Mouse (Mus musculus) G1E (cell line): ENCODE data around the gene Lama1. TPM values are rescaled to one million over a fixed set of nuclear protein-coding genes. Genes with fewer than 3 reads are reported as not detected.

Source experiments
- ATAC-seq: 2 replicates; pipeline ENCODE4 v1.8.0; 2016; ENCODE audit warnings: mild to moderate bottlenecking; ENCODE audit not compliant: insufficient number of reproducible peaks, poor library complexity, low FRiP score, severe bottlenecking; ENCODE audit errors: extremely low read depth
- DNase-seq: peaks from one replicate; pipeline ENCODE4 v3.0.0; 2012; ENCODE audit warnings: low spot score
- H3K27me3 ChIP-seq: 2 replicates; pipeline ENCODE4 v1.6.1; 2012; ENCODE audit warnings: mild to moderate bottlenecking, low read length, inconsistent platforms; ENCODE audit not compliant: insufficient read depth
- H3K36me3 ChIP-seq: replicated peaks from 2 replicates; pipeline ENCODE3; 2012; ENCODE audit warnings: mild to moderate bottlenecking, inconsistent platforms
- H3K4me1 ChIP-seq: 2 replicates; pipeline ENCODE4 v1.6.1; 2012; ENCODE audit warnings: low read depth, low read length, inconsistent platforms, mixed read lengths; ENCODE audit not compliant: insufficient read depth
- H3K4me3 ChIP-seq: 2 replicates; pipeline ENCODE4 v1.5.1; 2012; ENCODE audit warnings: low read depth, mild to moderate bottlenecking, inconsistent platforms, low read length, moderate library complexity, mixed read lengths
- H3K9me3 ChIP-seq: replicated peaks from 2 replicates; pipeline ENCODE4 v1.6.1; 2012; ENCODE audit warnings: inconsistent platforms
- CTCF ChIP-seq: IDR thresholded peaks from 2 replicates; pipeline ENCODE4 v1.5.1; 2012; ENCODE audit warnings: low read depth, low read length, inconsistent platforms, mixed read lengths
- GATA1 ChIP-seq: IDR thresholded peaks from 2 replicates; pipeline ENCODE4 v1.6.1; 2012; ENCODE audit warnings: borderline replicate concordance, low read length, inconsistent platforms, mixed read lengths
- GATA2 ChIP-seq: IDR thresholded peaks from 2 replicates; pipeline ENCODE4 v1.6.1; 2012; ENCODE audit warnings: low read depth, low read length, inconsistent platforms, borderline replicate concordance
- POLR2AphosphoS5 ChIP-seq: IDR thresholded peaks from 2 replicates; pipeline ENCODE4 v1.6.1; 2012; ENCODE audit warnings: low read depth, low read length, inconsistent platforms; ENCODE audit not compliant: insufficient replicate concordance
- TAL1 ChIP-seq: conservative IDR thresholded peaks from 2 replicates; pipeline ENCODE4 v1.6.1; 2012; ENCODE audit warnings: low read depth, low read length, inconsistent platforms, mixed read lengths
- polyA plus RNA-seq: library from polyadenylated mRNA; stranded (reverse); fragments of >175 nt; gene quantifications from 2 replicates; pipeline ENCODE4 v1.2.3, GENCODE M21; 2012
- total RNA-seq, 2 experiments: library from RNA; stranded (forward) in 1 of 2; stranded (reverse) in 1 of 2; fragments of 200-1000 nt in 1 of 2; fragments of >200 nt in 1 of 2; fragmentation: Nextera tagmentation in 1 of 2; gene quantifications; 2 replicates each; pipeline ENCODE4 v1.2.3; 2014 to 2017

The Lama1 gene
- total and polyA plus RNA-seq, 3 experiments: 0.05 TPM; not detected in 2

- Histone ChIP-seq H3K9me3 (peaks cover 41% of the 10 kb centered on the region), H3K36me3 (no peaks in the 10 kb centered on the region), H3K4me3 (no peak overlapping the region), H3K27me3 (no peaks in the 10 kb centered on the region), H3K4me1 (no peaks in the 10 kb centered on the region)
- ATAC-seq: no peak
- no peak for TF ChIP-seq CTCF
- TF ChIP-seq POLR2AphosphoS5: no peak
- TF ChIP-seq TAL1: no peak
- TF ChIP-seq GATA2: no peak
- no peak for TF ChIP-seq GATA1
- DNase-seq: no peak
These were observed 11.9 kb upstream of the Lama1 start for GRCm38 (mm10) chr17:67685022-67685743.

GRCm38 (mm10) chr17:67687505-67687904, 9.6 kb upstream of the Lama1 start:
- Histone ChIP-seq H3K36me3 (no peaks in the 10 kb centered on the region), H3K4me1 (no peaks in the 10 kb centered on the region), H3K4me3 (no peak overlapping the region), H3K27me3 (no peaks in the 10 kb centered on the region), H3K9me3 (peaks cover 42% of the 10 kb centered on the region)
- no peak for TF ChIP-seq TAL1
- no peak for TF ChIP-seq GATA2
- TF ChIP-seq POLR2AphosphoS5: no peak
- ATAC-seq (no peak), DNase-seq (no peak)

GRCm38 (mm10) chr17:67690689-67691088, 6.4 kb upstream of the Lama1 start:
- H3K9me3 ChIP-seq: peaks cover 55% of the 10 kb centered on the region
- DNase-seq: no peak
- no peaks in the 10 kb centered on the region for H3K4me1 ChIP-seq
- no peaks in the 10 kb centered on the region for H3K27me3 ChIP-seq
- no peaks in the 10 kb centered on the region for H3K36me3 ChIP-seq
- ATAC-seq: no peak
- TF ChIP-seq CTCF (no peak), POLR2AphosphoS5 (no peak), GATA2 (no peak), TAL1 (no peak), GATA1 (no peak)
- H3K4me3 ChIP-seq: no peak overlapping the region

- TF ChIP-seq TAL1 (no peak), GATA2 (no peak), GATA1 (no peak), CTCF (no peak), POLR2AphosphoS5 (no peak)
- no peaks in the 10 kb centered on the region for H3K36me3 ChIP-seq
- no peak overlapping the region for H3K4me3 ChIP-seq
- no peaks in the 10 kb centered on the region for H3K4me1 ChIP-seq
- H3K27me3 ChIP-seq: no peaks in the 10 kb centered on the region
- ATAC-seq (no peak), DNase-seq (no peak)
- peaks cover 58% of the 10 kb centered on the region for H3K9me3 ChIP-seq
These were observed 4.4 kb upstream of the Lama1 start for GRCm38 (mm10) chr17:67692651-67693050.

- Histone ChIP-seq H3K27me3 (no peaks in the 10 kb centered on the region), H3K4me1 (no peaks in the 10 kb centered on the region), H3K4me3 (no peak overlapping the region), H3K9me3 (peaks cover 65% of the 10 kb centered on the region), H3K36me3 (no peaks in the 10 kb centered on the region)
- TF ChIP-seq POLR2AphosphoS5: no peak
- TF ChIP-seq CTCF: no peak
- TF ChIP-seq TAL1: no peak
- no peak for TF ChIP-seq GATA1
- no peak for TF ChIP-seq GATA2
- no peak for DNase-seq
- ATAC-seq: no peak
These were observed 3.2 kb upstream of the Lama1 start for GRCm38 (mm10) chr17:67693861-67694260.

GRCm38 (mm10) chr17:67697461-67697891, 417 bp downstream of the Lama1 start:
- ATAC-seq (no peak), DNase-seq (no peak)
- Histone ChIP-seq H3K9me3 (peaks cover 55% of the 10 kb centered on the region), H3K27me3 (no peaks in the 10 kb centered on the region), H3K4me1 (no peaks in the 10 kb centered on the region), H3K36me3 (no peaks in the 10 kb centered on the region), H3K4me3 (no peak overlapping the region; the same call in 1 of the 2 replicates)
- TF ChIP-seq POLR2AphosphoS5 (no peak), GATA1 (no peak), TAL1 (no peak), GATA2 (no peak), CTCF (no peak)
